Mouse (Mus musculus): ENCODE data around the gene Ttc7b.
A peak's percentile ranks its signal among the peaks of the same experiment; 100 is the strongest.

Gene Ttc7b

GRCm38 (mm10) chr12:100337351-100338018, 183.1 kb downstream of the Ttc7b start:
- DNase-seq (ENCODE audit: low read depth, low spot score), result peak; percentile 11

DNA sequence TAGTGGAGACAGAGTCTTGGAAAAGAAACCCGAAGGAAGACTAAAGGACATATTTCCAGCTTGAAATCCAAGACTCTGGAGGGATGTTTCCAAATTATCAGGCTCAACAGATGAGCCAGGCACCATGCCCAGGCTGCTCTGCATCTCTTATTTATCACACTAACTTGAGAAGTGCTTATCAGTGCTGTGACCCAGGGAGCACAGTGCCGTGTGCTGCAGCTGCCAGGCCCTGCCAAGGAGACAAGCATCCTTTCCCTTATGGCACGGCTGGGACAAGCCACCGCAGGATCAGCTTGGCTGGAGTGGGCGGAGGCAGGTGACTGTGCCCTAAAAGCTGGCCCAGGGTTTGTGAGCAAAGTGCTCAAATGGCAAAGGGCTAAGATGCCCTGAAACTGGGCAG, 184.4 kb downstream of the Ttc7b start:
- no peak for DNase-seq (ENCODE audit: low read depth, low spot score)

- no peak for DNase-seq (ENCODE audit: low read depth, low spot score)
Observed at GRCm38 (mm10) chr12:100331806-100332205, 188.8 kb downstream of the Ttc7b start.

DNA sequence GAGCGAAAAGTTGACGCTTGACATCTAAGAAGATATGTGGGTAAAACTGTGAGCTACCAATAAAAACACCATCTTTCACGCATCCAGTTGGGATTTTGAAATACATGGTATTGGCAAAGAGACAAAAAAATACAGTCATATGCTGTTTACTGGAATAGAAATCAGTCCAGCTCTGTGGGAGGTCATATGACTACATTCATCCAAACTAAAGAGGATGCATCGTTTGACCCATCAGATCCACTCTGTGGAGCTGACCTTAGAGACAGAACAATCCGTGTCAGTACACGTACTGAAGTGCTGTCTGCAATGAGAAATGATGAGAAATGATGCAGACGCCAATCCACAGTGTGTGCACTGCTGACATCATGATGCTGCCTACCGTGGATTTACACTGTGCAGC, 190.4 kb downstream of the Ttc7b start:
- DNase-seq (ENCODE audit: low read depth, low spot score), result no peak

- DNase-seq (ENCODE audit: low read depth, low spot score), result no peak
Observed at GRCm38 (mm10) chr12:100328998-100329397, 191.6 kb downstream of the Ttc7b start.

- DNase-seq (ENCODE audit: low read depth, low spot score), result no peak
Observed at GRCm38 (mm10) chr12:100328557-100328956, 192.1 kb downstream of the Ttc7b start.

- no peak for DNase-seq (ENCODE audit: low read depth, low spot score)
Observed at GRCm38 (mm10) chr12:100326732-100327131, 193.9 kb downstream of the Ttc7b start.

GRCm38 (mm10) chr12:100325618-100326017, 195.0 kb downstream of the Ttc7b start:
- DNase-seq (ENCODE audit: low read depth, low spot score), result no peak

DNA sequence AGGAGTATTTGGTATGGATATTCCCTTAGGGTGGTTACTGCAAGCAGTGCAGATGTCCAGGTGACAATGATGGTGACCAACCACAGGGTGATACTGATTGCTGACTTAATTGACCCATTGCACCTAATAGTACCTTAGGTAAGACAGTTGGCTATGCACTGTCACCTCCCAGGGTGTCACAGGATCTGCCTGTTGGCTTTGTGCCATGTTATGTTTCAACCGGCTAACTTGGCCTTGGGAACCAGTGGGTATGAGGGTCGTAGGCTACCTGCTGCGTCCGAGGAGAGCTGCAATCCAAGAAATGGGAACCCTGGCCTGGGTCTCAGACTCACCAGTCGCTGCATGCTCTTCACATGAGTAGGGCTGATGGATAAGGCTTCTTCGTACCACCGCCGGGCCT, 195.4 kb downstream of the Ttc7b start:
- no peak for DNase-seq (ENCODE audit: low read depth, low spot score)

DNA sequence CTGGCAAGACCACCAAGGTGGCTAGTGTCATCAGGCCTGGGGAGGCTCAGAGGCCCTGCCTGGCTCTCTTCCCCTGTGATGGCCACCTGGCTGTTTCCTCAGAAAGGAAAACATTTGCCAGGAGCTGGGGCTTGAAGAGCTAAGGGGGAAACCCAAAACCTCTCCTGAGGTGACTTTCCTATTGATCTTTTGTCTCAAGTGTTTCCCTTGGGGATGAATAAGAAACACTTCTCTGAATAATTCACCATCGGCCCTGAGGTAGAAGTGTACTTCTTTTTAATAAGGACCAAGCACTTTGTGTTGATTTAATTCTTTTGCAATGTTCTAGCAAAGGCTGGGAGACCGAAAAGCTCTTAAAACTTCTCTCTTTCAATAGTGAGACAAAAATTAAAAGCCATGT, 197.0 kb downstream of the Ttc7b start:
- DNase-seq (ENCODE audit: low read depth, low spot score), result no peak

- no peak for DNase-seq (ENCODE audit: low read depth, low spot score)
Observed at GRCm38 (mm10) chr12:100322225-100322624, 198.4 kb downstream of the Ttc7b start.

DNA sequence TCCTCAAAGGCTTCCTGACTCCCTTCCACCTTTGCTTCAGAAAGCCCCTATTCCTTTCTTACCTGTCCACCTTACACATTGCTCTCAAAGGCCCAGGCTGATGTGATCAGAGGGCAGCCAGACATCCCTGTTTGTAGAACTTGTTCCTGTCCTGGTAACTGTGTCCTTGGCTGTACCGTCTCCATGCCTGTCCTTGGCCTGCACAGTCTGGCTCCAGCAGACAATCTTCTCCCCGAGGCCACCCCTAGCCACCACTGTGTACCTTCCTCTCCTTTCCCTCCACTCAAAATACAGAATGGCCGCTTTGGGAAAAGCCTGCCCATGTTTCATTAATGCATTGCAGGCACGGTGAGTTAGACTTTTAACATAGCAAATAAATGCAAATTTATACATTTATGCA, 199.1 kb downstream of the Ttc7b start:
- DNase-seq (ENCODE audit: low read depth, low spot score), result no peak

- no peak for DNase-seq (ENCODE audit: low read depth, low spot score)
Observed at GRCm38 (mm10) chr12:100319746-100320145, 200.9 kb downstream of the Ttc7b start.

DNA sequence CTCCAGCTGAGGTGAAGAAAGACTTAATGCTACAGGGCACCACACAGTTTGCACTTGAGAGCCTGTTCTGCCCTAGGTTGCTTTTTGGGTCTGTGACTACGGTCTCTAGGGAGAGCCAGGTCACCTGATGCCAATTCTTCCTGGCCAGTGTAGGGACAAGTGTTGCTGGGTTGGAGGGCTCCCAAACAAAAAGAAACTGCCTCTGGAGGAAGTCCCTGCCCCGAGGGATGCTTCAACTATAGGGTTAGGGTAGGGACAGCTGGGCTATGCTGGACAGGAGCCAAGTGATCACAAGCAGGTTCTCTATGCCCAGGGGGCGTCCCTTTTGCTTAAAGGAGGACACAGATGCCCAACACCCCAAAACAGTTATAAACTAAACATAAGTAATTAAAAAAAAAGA, 202.7 kb downstream of the Ttc7b start:
- DNase-seq (ENCODE audit: low read depth, low spot score), result no peak

DNA sequence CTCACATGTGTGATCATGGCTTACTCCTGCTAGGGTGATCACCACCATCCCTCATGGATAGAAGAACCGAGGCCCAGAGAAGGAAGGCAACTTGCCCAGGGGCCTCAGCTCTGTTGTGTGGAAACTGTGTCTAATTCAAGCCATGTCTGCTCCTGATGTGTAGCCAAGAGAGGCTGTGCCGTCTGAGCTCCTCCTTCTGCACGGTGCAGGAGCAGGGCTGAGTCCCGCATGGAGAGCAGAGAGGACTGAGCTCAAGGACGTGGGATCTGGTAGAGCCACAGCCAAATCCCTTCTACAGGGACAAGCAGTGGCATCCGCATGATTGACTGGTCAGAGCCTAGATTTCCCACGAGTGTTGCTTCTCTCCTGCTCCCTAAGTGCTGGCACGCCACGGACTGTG, 204.5 kb downstream of the Ttc7b start:
- DNase-seq (ENCODE audit: low read depth, low spot score), result no peak

DNA sequence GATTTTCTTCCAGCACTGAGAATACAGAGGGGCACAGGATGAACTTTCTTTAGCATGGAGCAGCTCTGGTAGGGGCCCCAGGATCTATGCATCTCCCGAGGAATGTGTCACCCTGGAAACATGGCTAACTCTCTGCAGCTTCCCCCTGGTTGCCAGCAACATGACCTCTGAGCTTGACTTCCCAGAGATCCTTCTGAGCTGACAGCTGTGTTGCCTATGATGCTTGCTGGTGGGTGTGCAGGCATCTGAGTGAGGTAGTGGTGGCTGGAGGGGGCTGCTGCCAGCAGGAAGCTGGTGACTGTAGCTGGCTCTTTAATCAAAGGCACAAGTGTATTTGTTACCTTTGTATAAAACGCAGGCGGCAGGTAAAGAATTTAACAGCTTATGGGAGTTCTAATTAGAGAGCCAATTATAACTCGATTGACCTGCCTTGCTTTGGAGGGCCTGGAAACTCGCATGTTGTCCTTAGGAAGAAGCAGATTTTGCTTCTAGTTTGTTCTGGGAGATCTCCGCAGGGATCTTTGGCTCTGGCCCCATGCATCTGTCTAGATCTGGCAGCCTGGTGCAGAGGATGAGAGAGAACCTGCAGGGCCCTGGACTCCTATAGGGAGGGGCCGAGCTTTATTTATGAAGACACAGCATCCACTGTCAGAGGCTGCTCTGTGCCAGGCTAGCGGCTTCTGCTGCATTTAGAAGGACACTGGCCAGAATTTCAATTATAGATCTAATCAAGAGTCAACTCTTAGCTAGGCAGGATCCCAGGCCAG, 205.3 kb downstream of the Ttc7b start:
- no peak for DNase-seq (ENCODE audit: low read depth, low spot score)

- no peak for DNase-seq (ENCODE audit: low read depth, low spot score)
Observed at GRCm38 (mm10) chr12:100313785-100314375, 206.7 kb downstream of the Ttc7b start.

- DNase-seq (ENCODE audit: low read depth, low spot score), result no peak
Observed at GRCm38 (mm10) chr12:100313209-100313608, 207.4 kb downstream of the Ttc7b start.

DNA sequence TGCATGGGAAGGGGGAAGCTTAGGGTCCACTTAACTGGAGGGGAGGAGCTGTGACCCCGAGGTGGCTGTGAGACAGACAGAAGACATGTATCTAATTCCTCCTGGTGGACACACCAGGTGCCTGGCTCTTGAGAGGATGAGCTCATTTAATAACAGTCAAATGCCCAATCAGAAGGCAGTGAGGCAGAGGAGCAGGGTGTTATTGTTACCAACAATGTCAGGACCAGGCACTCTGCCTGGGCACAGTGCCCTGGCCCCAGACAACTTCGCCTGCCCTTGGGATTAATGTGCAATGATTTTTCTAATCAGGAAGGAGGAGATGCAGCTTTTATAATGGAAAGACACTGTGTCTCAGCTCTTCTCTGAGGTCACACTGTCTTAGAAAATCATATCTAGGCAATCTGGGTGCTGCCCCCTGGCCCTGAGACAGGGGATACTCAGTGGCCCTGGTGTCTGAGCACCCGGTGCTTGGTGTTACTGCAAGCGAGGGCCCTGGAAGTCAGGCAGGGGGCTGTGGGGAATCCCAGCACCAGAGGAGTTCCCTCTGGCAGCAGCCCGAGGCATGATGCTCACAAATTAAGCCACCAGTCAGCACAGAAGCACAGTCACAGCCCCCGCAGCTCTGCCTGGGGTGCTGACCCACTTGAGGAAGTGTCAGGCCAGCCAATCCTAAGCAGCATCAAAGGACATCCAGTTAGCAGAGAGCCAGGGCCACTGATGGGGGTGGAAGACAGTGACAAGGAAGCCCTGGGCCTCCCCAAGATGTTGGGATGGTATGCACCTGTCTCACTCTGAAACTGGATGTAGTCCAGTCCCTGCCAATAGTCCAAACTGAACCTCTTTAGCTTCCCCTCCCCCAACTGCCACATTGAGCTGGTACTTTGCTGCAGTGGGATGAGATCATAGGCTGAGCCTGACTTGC, 209.9 kb downstream of the Ttc7b start:
- no peak for DNase-seq (ENCODE audit: low read depth, low spot score)

- no peak for DNase-seq (ENCODE audit: low read depth, low spot score)
Observed at GRCm38 (mm10) chr12:100309201-100309600, 211.4 kb downstream of the Ttc7b start.

DNA sequence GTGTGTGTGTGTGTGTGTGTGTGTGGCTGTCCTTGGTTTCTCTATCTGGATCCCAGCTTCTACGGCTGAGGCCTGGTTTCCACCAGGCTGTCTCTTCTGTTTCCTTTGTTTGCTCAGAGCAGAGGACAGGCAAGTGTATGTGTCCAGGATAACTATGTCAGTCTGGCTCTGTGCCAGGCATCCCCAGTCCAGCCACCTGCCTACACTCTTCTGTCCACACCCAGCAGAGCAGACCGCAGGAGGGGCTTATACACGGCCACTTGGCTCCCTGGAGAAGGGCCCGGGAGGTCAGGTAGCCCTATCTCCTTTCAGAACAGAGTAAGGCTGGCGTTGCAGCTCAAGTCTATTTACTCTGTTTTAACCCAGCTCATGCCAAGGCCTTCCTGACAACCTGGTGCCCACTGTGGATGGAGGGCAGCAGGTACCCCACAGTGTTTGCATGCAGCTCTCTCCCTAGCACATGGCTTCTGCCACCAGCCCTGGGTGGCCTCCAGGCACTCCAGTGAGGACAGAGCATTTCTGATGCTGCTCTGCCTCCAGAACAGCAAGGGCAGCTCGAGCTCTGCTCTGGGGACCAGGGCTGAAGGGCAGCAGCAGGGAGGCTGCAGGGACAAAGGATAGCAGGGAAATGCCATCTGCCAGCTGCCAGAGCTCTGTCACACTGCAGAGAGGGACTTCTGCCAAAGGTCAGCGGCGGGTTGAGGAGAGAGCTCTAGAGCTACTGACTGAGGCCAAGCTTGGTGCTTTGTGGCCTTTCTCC, 212.9 kb downstream of the Ttc7b start:
- DNase-seq (ENCODE audit: low read depth, low spot score), result no peak
